Mouse (Mus musculus): ENCODE measurements around the gene Siah2. TPM values are rescaled to one million over a fixed set of nuclear protein-coding genes. Genes with fewer than 3 reads are reported as not detected.

The Siah2 gene
- polyA plus RNA-seq, 1 experiment from 2014 or later = 8.3 TPM

GRCm38 (mm10) chr3:58679996-58680395 is 12.2 kb downstream of the Siah2 start:
- Histone ChIP-seq H3K4me3 (no peak overlapping the region), H3K9ac (no peak overlapping the region), H3K36me3 (peaks cover 12% of the 10 kb centered on the region), H3K4me1 (replicated peaks) (peaks cover 37% of the 10 kb centered on the region), H3K9me3 (no peaks in the 10 kb centered on the region), H3K27ac (no peak overlapping the region), H3K27me3 (no peaks in the 10 kb centered on the region), H3K4me2 (no peak overlapping the region)
- whole genome bisulfite sequencing = 47% methylated on average over 4 of the region's 4 CpGs
- ATAC-seq (ENCODE audit: low FRiP score) = no peak

GRCm38 (mm10) chr3:58678905-58679304 is 13.3 kb downstream of the Siah2 start:
- H3K9me3 ChIP-seq = no peaks in the 10 kb centered on the region
- H3K9ac ChIP-seq = no peak overlapping the region
- 47% methylated on average over 2 of the region's 2 CpGs for WGBS
- H3K4me1 ChIP-seq (replicated peaks) = peaks cover 37% of the 10 kb centered on the region
- H3K27me3 ChIP-seq = no peaks in the 10 kb centered on the region
- H3K4me2 ChIP-seq = no peak overlapping the region
- H3K36me3 ChIP-seq = peaks cover 21% of the 10 kb centered on the region
- no peak overlapping the region for H3K4me3 ChIP-seq
- peak overlapping the region; percentile 23; the same call in 1 of the 2 replicates for H3K27ac ChIP-seq
- no peak for ATAC-seq (ENCODE audit: low FRiP score)

GRCm38 (mm10) chr3:58678384-58678783 is 13.8 kb downstream of the Siah2 start:
- H3K4me3 ChIP-seq = no peak overlapping the region
- no peak overlapping the region for H3K4me2 ChIP-seq
- 73% methylated on average over 8 of the region's 8 CpGs for WGBS
- no peaks in the 10 kb centered on the region for H3K9me3 ChIP-seq
- no peaks in the 10 kb centered on the region for H3K27me3 ChIP-seq
- no peak overlapping the region for H3K9ac ChIP-seq
- H3K4me1 ChIP-seq (replicated peaks) = peaks cover 37% of the 10 kb centered on the region
- H3K27ac ChIP-seq = no peak overlapping the region
- ATAC-seq (ENCODE audit: low FRiP score) = no peak
- H3K36me3 ChIP-seq = peaks cover 21% of the 10 kb centered on the region

- Histone ChIP-seq H3K27ac (0 out of 2 replicates have a peak overlapping the region, but pooled peaks have one; percentile 23), H3K9ac (peak overlapping the region; percentile 15; the same call in 1 of the 2 replicates), H3K4me2 (no peak overlapping the region), H3K4me3 (no peak overlapping the region), H3K4me1 (replicated peaks) (peaks cover 34% of the 10 kb centered on the region), H3K36me3 (peaks cover 21% of the 10 kb centered on the region), H3K27me3 (no peaks in the 10 kb centered on the region), H3K9me3 (no peaks in the 10 kb centered on the region)
- 0 out of 2 replicates have a peak, but pooled peaks have one; percentile 34 for ATAC-seq (ENCODE audit: low FRiP score)
- 47% methylated on average over 3 of the region's 3 CpGs for WGBS
These were observed 14.6 kb downstream of the Siah2 start for GRCm38 (mm10) chr3:58677615-58678014.

GRCm38 (mm10) chr3:58673295-58673694 is 18.9 kb downstream of the Siah2 start:
- 89% methylated on average over 5 of the region's 5 CpGs for WGBS
- Histone ChIP-seq H3K9ac (no peak overlapping the region), H3K9me3 (no peaks in the 10 kb centered on the region), H3K27me3 (no peaks in the 10 kb centered on the region), H3K4me1 (replicated peaks) (peaks cover 12% of the 10 kb centered on the region), H3K4me3 (no peak overlapping the region), H3K27ac (no peak overlapping the region), H3K4me2 (no peak overlapping the region), H3K36me3 (peaks cover 21% of the 10 kb centered on the region)
- no peak for ATAC-seq (ENCODE audit: low FRiP score)

DNA sequence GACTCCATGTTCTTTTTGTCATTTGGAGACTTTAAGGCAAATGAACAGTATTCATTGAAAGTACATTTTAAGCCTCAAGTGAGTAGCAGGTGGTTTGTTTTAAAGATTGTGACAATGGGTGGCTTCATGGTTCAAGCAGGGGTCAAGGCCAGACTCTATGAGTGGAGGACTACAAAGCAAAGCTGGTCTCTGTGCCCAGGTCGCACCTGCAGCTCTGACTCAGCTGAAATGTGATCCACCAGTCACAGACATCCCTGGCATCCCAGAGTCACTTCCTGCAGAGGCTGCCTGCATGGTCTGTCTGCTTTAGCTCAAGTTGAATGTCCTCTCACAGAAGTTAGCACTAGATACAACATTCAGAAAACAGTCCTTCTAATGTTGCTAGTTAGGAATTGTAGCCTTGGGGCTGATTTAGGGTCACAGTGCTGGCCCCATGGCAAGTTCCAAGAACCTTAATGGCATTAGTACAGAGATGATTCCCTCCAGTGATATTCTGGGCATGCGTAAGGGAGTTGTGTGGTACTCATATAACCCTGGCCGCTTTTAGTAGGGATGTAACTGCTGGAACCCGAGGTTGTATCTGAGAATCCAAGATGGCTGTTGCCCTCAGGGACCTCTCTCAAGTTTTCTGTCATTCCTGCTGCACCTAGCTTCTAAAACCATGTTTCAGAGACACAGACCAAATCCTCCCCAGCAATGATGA is 19.6 kb downstream of the Siah2 start:
- Histone ChIP-seq H3K4me2 (no peak overlapping the region), H3K36me3 (peaks cover 21% of the 10 kb centered on the region), H3K9ac (no peak overlapping the region), H3K4me3 (no peak overlapping the region), H3K9me3 (no peaks in the 10 kb centered on the region), H3K4me1 (replicated peaks) (peaks cover 10% of the 10 kb centered on the region; the same call in 1 of the 2 replicates), H3K27ac (no peak overlapping the region), H3K27me3 (no peaks in the 10 kb centered on the region)
- no peak for ATAC-seq (ENCODE audit: low FRiP score)
- WGBS = 74% methylated on average over 4 of the region's 4 CpGs

- no peak overlapping the region for H3K27ac ChIP-seq
- no peak overlapping the region for H3K9ac ChIP-seq
- peaks cover 1% of the 10 kb centered on the region; the same call in 1 of the 2 replicates for H3K4me1 ChIP-seq (replicated peaks)
- no peak overlapping the region for H3K4me3 ChIP-seq
- no peaks in the 10 kb centered on the region; the same call in 1 of the 2 replicates for H3K9me3 ChIP-seq
- 66% methylated on average over 6 of the region's 6 CpGs for WGBS
- H3K36me3 ChIP-seq = peaks cover 21% of the 10 kb centered on the region
- H3K27me3 ChIP-seq = no peaks in the 10 kb centered on the region
- ATAC-seq (ENCODE audit: low FRiP score) = peak; percentile 57; the same call in 1 of the 2 replicates
- H3K4me2 ChIP-seq = no peak overlapping the region
These were observed 20.5 kb downstream of the Siah2 start for GRCm38 (mm10) chr3:58671616-58672250.

DNA sequence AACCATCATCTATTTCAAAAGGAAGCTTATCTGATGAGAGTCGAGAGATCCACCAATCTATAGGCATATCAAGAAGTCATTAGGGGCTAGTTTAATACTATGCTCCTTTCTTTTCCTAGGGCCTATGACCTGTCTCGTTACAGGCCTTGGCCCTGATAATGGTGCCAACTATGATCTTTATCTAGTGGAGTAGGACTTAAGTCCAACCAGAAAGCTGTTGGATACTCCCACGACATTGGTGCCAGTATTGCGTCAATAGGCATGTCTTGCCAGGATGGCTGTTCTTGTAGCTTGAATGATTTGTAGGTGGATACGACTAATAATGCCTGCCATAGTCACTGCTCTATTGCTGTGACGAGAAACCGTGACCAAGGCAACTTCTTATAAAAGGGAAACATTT is 28.2 kb downstream of the Siah2 start:
- H3K9ac ChIP-seq = no peak overlapping the region
- ATAC-seq (ENCODE audit: low FRiP score) = no peak
- 84% methylated on average over 7 of the region's 7 CpGs for WGBS

GRCm38 (mm10) chr3:58660636-58661035 is 31.6 kb downstream of the Siah2 start:
- ATAC-seq (ENCODE audit: low FRiP score) = no peak

More for the DNA sequence above, 28.2 kb downstream of the Siah2 start:
- Histone ChIP-seq H3K9me3 (peaks cover 5% of the 10 kb centered on the region; the same call in 1 of the 2 replicates), H3K36me3 (no peaks in the 10 kb centered on the region), H3K27ac (no peak overlapping the region), H3K4me1 (replicated peaks) (no peaks in the 10 kb centered on the region), H3K4me3 (no peak overlapping the region), H3K4me2 (no peak overlapping the region), H3K27me3 (no peaks in the 10 kb centered on the region)

GRCm38 (mm10) chr3:58657356-58657755 is 34.8 kb downstream of the Siah2 start:
- 32% methylated on average over 2 of the region's 2 CpGs for WGBS
- Histone ChIP-seq H3K4me2 (no peak overlapping the region), H3K27me3 (no peaks in the 10 kb centered on the region), H3K36me3 (no peaks in the 10 kb centered on the region), H3K9ac (no peak overlapping the region), H3K9me3 (no peaks in the 10 kb centered on the region), H3K27ac (no peak overlapping the region), H3K4me3 (no peak overlapping the region), H3K4me1 (replicated peaks) (0 out of 2 replicates have a peak, but pooled peaks cover 3% of the 10 kb centered on the region)
- no peak for ATAC-seq (ENCODE audit: low FRiP score)

More at GRCm38 (mm10) chr3:58660636-58661035, 31.6 kb downstream of the Siah2 start:
- Histone ChIP-seq H3K27ac (no peak overlapping the region), H3K36me3 (no peaks in the 10 kb centered on the region), H3K27me3 (no peaks in the 10 kb centered on the region), H3K4me1 (replicated peaks) (no peaks in the 10 kb centered on the region), H3K9me3 (no peaks in the 10 kb centered on the region), H3K9ac (no peak overlapping the region), H3K4me3 (no peak overlapping the region), H3K4me2 (no peak overlapping the region)
- WGBS = 88% methylated on average over 4 of the region's 4 CpGs

GRCm38 (mm10) chr3:58655362-58656130 is 36.7 kb downstream of the Siah2 start:
- H3K9me3 ChIP-seq = no peaks in the 10 kb centered on the region
- H3K27me3 ChIP-seq = no peaks in the 10 kb centered on the region
- 0 out of 2 replicates have a peak, but pooled peaks cover 3% of the 10 kb centered on the region for H3K4me1 ChIP-seq (replicated peaks)
- WGBS = 57% methylated on average over 17 of the region's 17 CpGs
- no peak overlapping the region for H3K9ac ChIP-seq
- H3K4me3 ChIP-seq = no peak overlapping the region
- H3K4me2 ChIP-seq = no peak overlapping the region
- peak; percentile 61 for ATAC-seq (ENCODE audit: low FRiP score)
- no peaks in the 10 kb centered on the region for H3K36me3 ChIP-seq
- no peak overlapping the region for H3K27ac ChIP-seq

DNA sequence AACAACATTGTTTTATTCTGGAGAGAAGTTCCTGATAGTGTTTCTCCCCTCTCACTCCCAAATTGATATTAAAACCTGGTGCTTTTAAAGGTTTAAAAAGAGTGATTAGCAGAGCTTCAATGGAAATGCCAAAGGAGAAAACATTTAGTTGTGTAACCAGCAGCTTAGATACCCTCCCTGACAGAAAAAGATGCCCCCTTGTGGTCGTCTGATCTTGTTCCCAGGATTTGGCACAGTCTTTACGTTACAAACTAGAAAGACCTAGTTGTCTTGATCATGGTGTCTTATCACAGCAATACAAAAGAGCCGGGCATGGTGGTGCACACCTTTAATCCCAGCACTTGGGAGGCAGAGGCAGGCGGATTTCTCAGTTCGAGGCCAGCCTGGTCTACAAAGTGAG is 38.3 kb downstream of the Siah2 start:
- Histone ChIP-seq H3K4me3 (no peak overlapping the region), H3K4me1 (replicated peaks) (0 out of 2 replicates have a peak, but pooled peaks cover 3% of the 10 kb centered on the region), H3K9ac (no peak overlapping the region), H3K27ac (no peak overlapping the region), H3K9me3 (no peaks in the 10 kb centered on the region), H3K4me2 (no peak overlapping the region), H3K27me3 (no peaks in the 10 kb centered on the region), H3K36me3 (no peaks in the 10 kb centered on the region)
- 71% methylated on average over 5 of the region's 5 CpGs for WGBS
- ATAC-seq (ENCODE audit: low FRiP score) = no peak
